Mouse (Mus musculus): ENCODE data around the gene 1810062G17Rik. TPM values are rescaled to one million over a fixed set of nuclear protein-coding genes. Genes with fewer than 3 reads are reported as not detected.

The 1810062G17Rik gene
- polyA plus RNA-seq (2016; fragmentation: Nextera tagmentation; extraction: Ambion mirVana), result 0.96 and 1.0 TPM in 2 replicates

DNA sequence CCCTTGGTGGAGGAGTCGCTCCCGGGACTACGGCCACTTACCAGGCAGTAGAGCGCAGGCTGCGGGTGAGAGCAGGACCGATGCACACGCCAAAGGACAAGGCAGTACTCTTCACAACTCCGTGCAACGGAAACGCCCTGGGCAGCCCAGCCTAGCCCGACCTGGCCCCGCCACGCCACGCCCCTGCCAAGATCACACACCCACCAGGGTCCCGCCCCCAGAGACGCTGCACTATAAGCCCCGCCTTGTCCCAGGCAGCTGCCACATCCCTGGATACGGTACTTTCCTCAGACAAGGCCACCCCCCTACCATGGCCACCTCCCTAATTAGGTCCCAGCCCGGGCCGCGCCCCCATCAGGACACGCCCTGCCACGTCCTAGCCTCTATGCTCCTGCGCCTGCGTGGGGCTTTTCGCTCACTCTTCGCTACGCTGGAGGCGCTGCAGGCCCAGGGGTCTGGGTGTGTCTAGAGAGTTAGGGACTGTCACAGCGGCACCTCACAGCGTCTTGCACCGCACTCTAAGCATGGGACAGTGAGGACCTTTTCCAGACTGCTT is at the start of gene 1810062G17Rik, which contains the start of gene Anxa5:
Gene 1810062G17Rik, plus strand, starts transcription at position 406 of the 556 bp plus-strand sequence.
Gene Anxa5, minus strand, starts transcription at position 363 of the 556 bp plus-strand sequence.
- ATAC-seq (ENCODE audit: insufficient number of reproducible peaks, insufficient read depth, low FRiP score, low TSS enrichment), result peak; percentile 97
- peak within 1 kb of the TSS; percentile 67 for H3K4me3 ChIP-seq
- peak within 1 kb of the TSS; percentile 87 for H3K4me2 ChIP-seq (replicated peaks)
- H3K9me3 ChIP-seq, result no peaks in the 10 kb centered on the region
- under 1% methylated on average over 32 of the region's 32 CpGs for WGBS
- peak within 1 kb of the TSS; percentile 70 for H3K9ac ChIP-seq
- no peaks in the 10 kb centered on the region for H3K36me3 ChIP-seq
- H3K4me1 ChIP-seq, result peaks cover 9% of the 10 kb centered on the region; the same call in 1 of the 2 replicates
- H3K27me3 ChIP-seq, result no peaks in the 10 kb centered on the region
- peak within 1 kb of the TSS; percentile 81 for H3K27ac ChIP-seq

DNA sequence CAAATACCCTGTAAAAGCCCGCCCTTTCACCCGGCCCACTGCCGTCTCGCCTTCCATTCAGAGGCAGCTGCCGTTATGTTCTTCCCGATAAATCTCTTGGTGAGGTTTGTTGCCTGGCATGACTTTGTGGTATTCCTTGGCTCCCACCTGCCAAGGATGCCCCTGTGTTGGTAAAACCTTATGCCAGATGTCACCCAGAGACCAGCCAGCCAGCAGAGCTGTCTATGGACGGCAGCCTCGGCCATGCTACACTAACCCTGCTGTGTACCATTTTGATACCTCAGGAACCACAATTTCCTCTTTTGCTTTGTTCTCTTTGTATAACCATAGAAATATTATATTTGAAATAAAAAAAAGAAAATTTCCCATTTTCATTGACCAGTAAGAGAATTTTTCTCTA is 48.4 kb upstream of the 1810062G17Rik start:
- Histone ChIP-seq H3K27me3 (no peaks in the 10 kb centered on the region), H3K9me3 (no peaks in the 10 kb centered on the region), H3K4me2 (replicated peaks) (no peak overlapping the region), H3K4me3 (no peak overlapping the region), H3K9ac (no peak overlapping the region), H3K36me3 (no peaks in the 10 kb centered on the region), H3K4me1 (no peaks in the 10 kb centered on the region), H3K27ac (no peak overlapping the region)
- WGBS, result 96% methylated on average over 8 of the region's 8 CpGs
- no peak for ATAC-seq (ENCODE audit: insufficient number of reproducible peaks, insufficient read depth, low FRiP score, low TSS enrichment)

DNA sequence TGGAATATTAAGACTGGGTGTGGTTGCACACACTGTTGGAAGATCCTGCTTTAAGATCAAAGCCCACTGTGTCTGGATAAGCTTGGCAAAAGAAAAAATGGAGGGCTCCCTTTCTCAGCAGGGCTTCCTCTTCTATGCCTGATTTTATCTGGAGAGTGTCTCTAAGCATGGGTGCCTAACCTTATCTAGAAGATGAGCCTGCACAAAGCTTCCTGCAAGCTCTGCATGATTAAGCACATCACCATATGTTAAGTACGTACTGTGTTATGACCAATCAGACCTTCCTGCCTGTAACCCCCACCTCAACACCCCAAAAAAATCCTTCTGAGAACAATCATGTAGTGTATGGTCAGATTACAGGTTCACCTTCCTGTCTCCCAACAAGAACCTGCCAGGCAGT is 45.4 kb upstream of the 1810062G17Rik start:
- H3K4me3 ChIP-seq, result no peak overlapping the region
- H3K4me2 ChIP-seq (replicated peaks), result no peak overlapping the region
- no peak for ATAC-seq (ENCODE audit: insufficient number of reproducible peaks, insufficient read depth, low FRiP score, low TSS enrichment)
- H3K27ac ChIP-seq, result no peak overlapping the region
- no peaks in the 10 kb centered on the region for H3K27me3 ChIP-seq
- 85% methylated on average over 1 of the region's 1 CpGs for WGBS
- no peak overlapping the region for H3K9ac ChIP-seq
- H3K4me1 ChIP-seq, result no peaks in the 10 kb centered on the region
- H3K36me3 ChIP-seq, result no peaks in the 10 kb centered on the region
- no peaks in the 10 kb centered on the region for H3K9me3 ChIP-seq

DNA sequence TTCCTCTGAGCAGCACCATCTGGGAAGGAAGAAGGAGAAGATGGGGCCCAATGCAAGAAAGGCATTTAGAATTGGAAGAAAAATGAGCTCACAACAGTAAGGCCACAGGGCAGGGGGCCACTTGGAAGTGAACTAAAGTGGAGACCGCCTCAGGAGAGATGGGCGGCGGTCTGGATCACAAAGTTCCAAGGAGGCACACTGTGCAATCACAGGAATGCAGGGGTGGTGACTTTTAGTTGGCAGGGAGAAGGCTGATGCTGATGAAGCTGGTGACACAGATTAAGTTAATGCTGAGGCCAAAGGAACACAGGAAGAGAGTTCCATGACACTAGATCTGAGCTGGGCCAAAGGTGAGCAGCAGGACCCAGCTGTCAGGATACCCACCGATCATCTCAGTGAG is 35.5 kb upstream of the 1810062G17Rik start:
- H3K9me3 ChIP-seq, result no peaks in the 10 kb centered on the region
- no peaks in the 10 kb centered on the region for H3K36me3 ChIP-seq
- H3K9ac ChIP-seq, result no peak overlapping the region
- 79% methylated on average over 4 of the region's 4 CpGs for WGBS
- H3K27ac ChIP-seq, result no peak overlapping the region
- no peak overlapping the region for H3K4me3 ChIP-seq
- no peaks in the 10 kb centered on the region for H3K4me1 ChIP-seq
- H3K27me3 ChIP-seq, result no peaks in the 10 kb centered on the region
- no peak for ATAC-seq (ENCODE audit: insufficient number of reproducible peaks, insufficient read depth, low FRiP score, low TSS enrichment)
- no peak overlapping the region for H3K4me2 ChIP-seq (replicated peaks)

DNA sequence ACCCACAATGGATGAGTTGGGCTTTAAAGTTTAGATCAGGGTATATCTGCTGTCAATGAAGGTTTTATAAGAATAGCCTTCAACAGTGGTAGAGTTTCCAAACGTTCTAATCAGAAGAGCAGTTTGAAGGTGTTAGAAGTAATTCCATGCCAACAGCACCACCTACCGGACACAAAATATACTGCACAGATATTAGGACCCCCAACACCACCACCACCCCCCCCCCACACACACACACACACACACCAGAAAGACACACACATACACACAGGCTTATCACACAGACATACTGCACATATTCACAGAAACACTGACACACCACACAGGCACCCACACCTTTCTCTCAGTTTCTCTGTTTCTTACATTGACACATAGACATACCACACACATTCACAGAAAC is 33.3 kb upstream of the 1810062G17Rik start:
- Histone ChIP-seq H3K4me1 (no peaks in the 10 kb centered on the region), H3K36me3 (no peaks in the 10 kb centered on the region), H3K9ac (no peak overlapping the region), H3K27me3 (no peaks in the 10 kb centered on the region), H3K9me3 (no peaks in the 10 kb centered on the region), H3K27ac (no peak overlapping the region), H3K4me2 (replicated peaks) (no peak overlapping the region), H3K4me3 (no peak overlapping the region)
- 2% methylated on average over 2 of the region's 2 CpGs for WGBS
- no peak for ATAC-seq (ENCODE audit: insufficient number of reproducible peaks, insufficient read depth, low FRiP score, low TSS enrichment)

DNA sequence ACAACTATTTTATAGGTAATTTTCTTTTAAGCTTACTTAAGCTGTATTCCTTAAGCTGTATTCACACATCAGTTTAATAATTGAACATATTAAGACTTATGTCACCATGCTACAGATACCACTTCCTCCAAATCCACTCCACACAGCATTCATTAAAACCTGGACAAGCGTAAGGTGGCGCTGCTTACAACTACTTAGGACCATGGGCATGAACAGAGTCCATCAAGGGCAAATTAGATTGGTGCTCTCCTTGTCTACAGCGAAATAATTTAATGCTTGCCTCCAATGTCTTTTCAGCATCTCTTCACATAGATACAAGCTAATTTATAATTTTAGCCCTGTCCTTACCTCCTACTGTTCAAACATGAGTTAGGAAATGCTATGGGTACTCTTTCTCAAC is 29.7 kb upstream of the 1810062G17Rik start:
- Histone ChIP-seq H3K36me3 (peaks cover 17% of the 10 kb centered on the region), H3K4me2 (replicated peaks) (no peak overlapping the region), H3K27me3 (no peaks in the 10 kb centered on the region), H3K9me3 (no peaks in the 10 kb centered on the region), H3K9ac (no peak overlapping the region), H3K4me1 (no peaks in the 10 kb centered on the region), H3K27ac (no peak overlapping the region), H3K4me3 (no peak overlapping the region)
- 92% methylated on average over 3 of the region's 3 CpGs for WGBS
- ATAC-seq (ENCODE audit: insufficient number of reproducible peaks, insufficient read depth, low FRiP score, low TSS enrichment), result no peak

DNA sequence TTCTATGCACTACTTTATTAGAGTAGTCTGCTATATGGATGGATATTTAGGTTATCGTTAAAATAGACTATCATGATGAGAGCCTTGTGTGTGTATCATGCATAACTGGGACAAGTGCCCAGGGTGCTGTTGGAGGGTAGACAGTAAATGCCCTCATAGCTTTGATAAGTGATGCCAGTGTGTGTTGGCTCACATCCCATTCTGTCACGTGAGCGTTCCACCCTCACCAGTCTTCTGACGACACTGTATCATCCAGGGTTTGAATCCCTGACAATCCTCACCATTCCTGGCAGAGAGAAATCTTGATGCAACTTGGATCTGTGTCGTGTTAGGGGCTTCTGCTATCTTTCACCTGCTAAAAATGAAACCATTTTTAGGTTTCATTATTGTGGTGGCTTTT is 29.2 kb upstream of the 1810062G17Rik start:
- 78% methylated on average over 5 of the region's 5 CpGs for WGBS
- H3K4me3 ChIP-seq, result no peak overlapping the region
- H3K27ac ChIP-seq, result no peak overlapping the region
- no peak overlapping the region for H3K9ac ChIP-seq
- no peaks in the 10 kb centered on the region for H3K27me3 ChIP-seq
- H3K9me3 ChIP-seq, result no peaks in the 10 kb centered on the region
- H3K4me2 ChIP-seq (replicated peaks), result no peak overlapping the region
- peaks cover 17% of the 10 kb centered on the region for H3K36me3 ChIP-seq
- no peaks in the 10 kb centered on the region for H3K4me1 ChIP-seq
- ATAC-seq (ENCODE audit: insufficient number of reproducible peaks, insufficient read depth, low FRiP score, low TSS enrichment), result no peak

DNA sequence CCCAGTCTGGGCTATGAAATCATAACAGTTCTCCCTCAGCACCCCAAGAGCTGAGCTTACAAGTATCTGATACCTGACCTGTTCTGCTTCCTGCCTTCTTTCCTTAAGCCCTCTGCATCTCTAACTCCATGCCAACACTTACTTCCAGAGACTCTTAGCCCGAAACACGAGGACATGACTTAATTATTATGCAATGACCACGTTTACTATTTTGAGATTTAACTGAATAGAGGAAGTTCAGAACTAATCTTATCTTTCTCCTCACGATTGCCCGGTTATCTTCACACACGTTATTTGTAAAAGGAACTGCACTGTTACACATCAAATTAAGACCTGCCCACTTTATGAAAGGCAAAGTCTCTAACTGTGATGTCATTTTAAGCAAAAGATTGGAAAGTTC is 28.8 kb upstream of the 1810062G17Rik start:
- Histone ChIP-seq H3K9ac (no peak overlapping the region), H3K9me3 (no peaks in the 10 kb centered on the region), H3K4me1 (no peaks in the 10 kb centered on the region), H3K36me3 (peaks cover 17% of the 10 kb centered on the region), H3K27ac (no peak overlapping the region), H3K27me3 (no peaks in the 10 kb centered on the region), H3K4me2 (replicated peaks) (no peak overlapping the region), H3K4me3 (no peak overlapping the region)
- WGBS, result 74% methylated on average over 6 of the region's 6 CpGs
- no peak for ATAC-seq (ENCODE audit: insufficient number of reproducible peaks, insufficient read depth, low FRiP score, low TSS enrichment)

DNA sequence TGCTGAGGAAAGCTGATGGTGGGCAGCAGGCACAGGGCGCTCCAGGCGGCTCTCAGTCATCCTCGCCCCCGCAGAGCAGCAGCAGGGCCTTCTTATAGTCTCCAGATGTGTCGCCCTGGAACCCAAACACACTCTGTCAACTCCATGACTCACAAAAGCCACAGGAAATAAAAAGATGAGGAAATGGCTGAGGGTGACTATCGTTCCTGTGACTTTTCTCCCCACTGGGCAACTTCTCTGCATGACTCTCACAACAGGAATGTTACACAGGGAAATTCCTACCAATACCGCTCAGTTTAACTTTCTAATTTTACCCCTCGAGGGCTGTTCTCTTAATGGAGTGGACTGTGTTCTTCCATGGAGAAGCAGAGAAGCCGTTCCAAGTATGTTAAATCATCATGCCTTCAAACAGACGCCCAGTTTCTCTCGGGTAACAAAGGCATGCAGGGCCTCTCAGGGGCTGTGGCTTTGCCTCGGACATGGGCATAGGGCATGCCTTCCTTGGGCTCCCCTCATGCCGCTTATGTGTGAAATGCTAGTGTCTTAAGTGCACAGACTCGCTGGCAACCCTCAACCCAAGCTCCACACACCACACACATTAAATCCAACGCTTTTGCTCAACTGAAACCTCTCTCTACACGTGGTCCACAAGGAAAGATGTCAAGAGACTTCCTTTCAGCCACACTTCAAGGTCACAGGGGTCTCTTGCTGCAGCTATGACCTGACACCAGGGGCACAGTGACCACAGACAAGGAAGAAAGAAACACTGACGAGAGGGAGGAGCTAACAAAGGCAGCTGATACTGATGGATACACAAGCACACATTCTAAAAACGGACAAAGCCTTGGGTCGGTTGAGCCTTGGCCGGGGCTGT is 26.2 kb upstream of the 1810062G17Rik start:
- Histone ChIP-seq H3K9ac (no peak overlapping the region), H3K36me3 (peaks cover 25% of the 10 kb centered on the region), H3K4me1 (no peaks in the 10 kb centered on the region), H3K4me2 (replicated peaks) (no peak overlapping the region), H3K9me3 (no peaks in the 10 kb centered on the region), H3K27ac (peak overlapping the region; percentile 54; the same call in 1 of the 2 replicates), H3K27me3 (no peaks in the 10 kb centered on the region), H3K4me3 (no peak overlapping the region)
- 41% methylated on average over 20 of the region's 20 CpGs for WGBS
- ATAC-seq (ENCODE audit: insufficient number of reproducible peaks, insufficient read depth, low FRiP score, low TSS enrichment), result no peak

DNA sequence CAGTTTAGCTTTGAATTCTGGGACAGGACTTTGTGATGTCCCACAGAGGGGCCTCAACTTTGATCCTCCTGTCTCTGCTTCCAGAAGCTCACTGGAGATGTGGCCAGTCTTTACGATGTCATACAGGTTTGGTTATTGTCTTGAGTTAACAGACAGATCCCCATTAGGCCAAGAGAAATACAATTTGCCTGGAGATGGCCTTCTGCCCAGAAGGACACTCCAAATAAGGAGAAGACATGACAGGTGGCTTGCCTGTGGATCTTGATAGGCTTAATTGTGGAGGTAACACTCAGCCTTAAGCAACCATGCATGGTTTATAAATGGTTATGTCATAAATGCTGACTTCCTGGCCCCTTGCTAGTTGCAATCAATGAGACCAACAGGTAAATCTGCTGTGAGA is 23.2 kb upstream of the 1810062G17Rik start:
- H3K27ac ChIP-seq, result no peak overlapping the region
- H3K36me3 ChIP-seq, result peaks cover 42% of the 10 kb centered on the region
- no peak overlapping the region for H3K4me2 ChIP-seq (replicated peaks)
- no peak for ATAC-seq (ENCODE audit: insufficient number of reproducible peaks, insufficient read depth, low FRiP score, low TSS enrichment)
- no peak overlapping the region for H3K4me3 ChIP-seq
- H3K4me1 ChIP-seq, result no peaks in the 10 kb centered on the region
- WGBS, result 86% methylated on average over 1 of the region's 1 CpGs
- no peaks in the 10 kb centered on the region for H3K27me3 ChIP-seq
- no peaks in the 10 kb centered on the region for H3K9me3 ChIP-seq
- H3K9ac ChIP-seq, result no peak overlapping the region

DNA sequence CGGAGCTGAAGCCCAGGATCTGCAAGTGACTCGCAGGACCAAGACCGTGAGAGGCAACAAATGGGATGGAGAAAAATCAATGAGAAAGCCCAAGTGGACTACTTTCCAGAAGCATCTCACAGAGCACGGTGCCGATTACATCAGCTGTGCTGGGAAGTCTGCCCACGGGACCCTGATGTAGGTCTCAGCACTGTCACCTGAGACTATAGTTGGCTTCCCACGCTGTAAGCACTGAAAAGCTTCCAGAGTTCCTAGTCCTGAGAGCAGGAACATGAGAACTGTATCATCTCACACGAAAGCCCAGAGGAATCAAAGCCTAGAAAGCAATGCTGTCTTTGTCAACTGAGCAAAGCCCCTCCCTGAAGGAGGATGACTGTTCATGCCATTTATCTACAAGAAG is 20.6 kb upstream of the 1810062G17Rik start:
- Histone ChIP-seq H3K4me3 (no peak overlapping the region), H3K36me3 (peaks cover 42% of the 10 kb centered on the region), H3K4me2 (replicated peaks) (no peak overlapping the region), H3K9ac (no peak overlapping the region), H3K27ac (no peak overlapping the region), H3K9me3 (no peaks in the 10 kb centered on the region), H3K27me3 (no peaks in the 10 kb centered on the region), H3K4me1 (no peaks in the 10 kb centered on the region)
- WGBS, result 86% methylated on average over 8 of the region's 8 CpGs
- no peak for ATAC-seq (ENCODE audit: insufficient number of reproducible peaks, insufficient read depth, low FRiP score, low TSS enrichment)

DNA sequence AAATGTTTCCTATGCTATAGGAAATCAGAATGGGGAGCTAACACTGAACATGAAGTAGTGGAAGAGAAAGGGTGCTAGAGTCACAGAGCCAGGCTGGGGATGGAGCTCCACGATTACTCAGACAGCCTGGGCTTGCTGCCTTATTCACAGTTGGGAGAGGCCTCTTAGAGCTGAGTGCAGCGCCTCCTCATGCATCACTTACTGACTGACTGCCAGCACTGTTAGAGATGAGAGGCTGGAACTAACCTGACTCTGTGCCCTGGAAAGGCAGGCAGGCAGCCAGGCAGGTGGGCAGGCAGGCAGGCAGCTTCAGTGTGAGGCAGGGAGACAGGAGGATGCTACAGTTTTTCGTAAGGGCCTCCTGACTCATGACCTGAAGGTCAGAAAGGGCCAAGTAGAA is 20.2 kb upstream of the 1810062G17Rik start:
- ATAC-seq (ENCODE audit: insufficient number of reproducible peaks, insufficient read depth, low FRiP score, low TSS enrichment), result no peak
- Histone ChIP-seq H3K36me3 (peaks cover 40% of the 10 kb centered on the region), H3K9me3 (no peaks in the 10 kb centered on the region), H3K4me1 (no peaks in the 10 kb centered on the region), H3K27me3 (no peaks in the 10 kb centered on the region), H3K4me2 (replicated peaks) (no peak overlapping the region), H3K4me3 (no peak overlapping the region), H3K9ac (no peak overlapping the region), H3K27ac (no peak overlapping the region)
- 76% methylated on average over 3 of the region's 3 CpGs for WGBS
